Mouse (Mus musculus): ENCODE results near the gene Ehd4.

The Ehd4 gene

DNA sequence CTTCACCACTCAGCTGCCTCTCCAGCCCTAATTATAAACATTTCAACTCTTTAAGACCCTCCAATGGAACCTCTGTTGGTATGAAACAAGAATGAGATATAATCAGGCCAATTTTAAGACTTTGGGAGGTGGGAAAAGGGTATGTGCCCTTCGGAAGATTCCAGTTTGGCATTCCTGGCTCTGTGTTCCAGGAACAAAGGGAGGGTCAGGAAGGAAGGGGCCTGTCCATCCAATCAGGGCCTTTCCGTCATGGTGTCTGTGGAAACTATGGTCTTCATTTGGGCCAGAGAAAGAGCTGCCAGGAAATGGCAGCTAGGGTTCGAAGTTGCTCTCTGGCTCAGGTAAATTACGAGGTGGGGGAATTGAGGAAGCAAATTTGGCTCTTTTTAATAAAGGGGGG lies 46.3 kb downstream of the Ehd4 start:
- DNase-seq (ENCODE audit: low spot score in 2 of 2), result no peak

DNA sequence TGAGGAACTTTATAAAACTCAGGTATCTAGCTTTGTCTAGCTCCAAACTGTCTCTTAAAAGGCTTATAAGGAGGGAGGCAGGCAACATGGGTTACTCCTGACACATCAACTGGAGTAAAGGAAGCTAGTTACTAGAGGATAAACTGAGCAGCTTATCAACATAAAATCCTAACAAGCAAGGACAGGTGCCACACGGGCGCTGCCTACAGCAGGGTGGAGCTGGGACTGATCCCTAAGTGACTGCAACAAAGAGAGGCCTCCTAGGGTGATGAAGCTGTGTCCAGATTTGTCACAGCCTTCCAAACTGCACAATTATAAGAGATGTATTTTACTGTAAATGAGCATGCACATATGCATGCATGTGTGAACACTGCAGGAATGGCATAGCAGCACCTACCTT lies 47.0 kb downstream of the Ehd4 start:
- DNase-seq (ENCODE audit: low spot score in 2 of 2), result no peak

DNA sequence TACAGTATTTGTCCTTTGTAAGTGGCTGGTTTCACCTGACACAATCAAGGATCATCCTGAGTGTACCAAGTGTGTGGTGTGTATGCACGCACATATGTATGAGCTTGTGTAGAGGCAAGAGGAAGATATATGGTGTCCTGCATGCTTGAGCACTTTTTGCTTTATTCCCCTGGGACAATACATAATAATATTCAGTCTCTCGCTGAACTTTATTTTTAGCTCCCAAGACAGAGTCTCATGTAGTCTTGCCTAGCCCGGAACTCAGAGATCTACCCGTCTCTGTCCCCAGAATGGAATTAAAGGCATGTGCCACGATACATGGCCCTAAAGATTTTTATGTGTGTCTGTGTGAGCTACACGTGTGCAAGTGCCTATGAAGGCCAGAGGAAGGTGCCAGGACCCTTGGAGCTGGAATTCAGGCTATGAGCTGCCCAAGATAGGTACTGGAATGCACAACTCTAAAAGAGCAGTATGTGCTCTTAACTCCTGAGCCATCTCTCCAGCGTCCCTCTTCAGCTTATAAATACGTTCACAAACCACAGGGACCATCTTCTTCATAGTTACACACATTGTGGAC lies 47.9 kb downstream of the Ehd4 start:
- DNase-seq (ENCODE audit: low spot score in 2 of 2), result no peak

DNA sequence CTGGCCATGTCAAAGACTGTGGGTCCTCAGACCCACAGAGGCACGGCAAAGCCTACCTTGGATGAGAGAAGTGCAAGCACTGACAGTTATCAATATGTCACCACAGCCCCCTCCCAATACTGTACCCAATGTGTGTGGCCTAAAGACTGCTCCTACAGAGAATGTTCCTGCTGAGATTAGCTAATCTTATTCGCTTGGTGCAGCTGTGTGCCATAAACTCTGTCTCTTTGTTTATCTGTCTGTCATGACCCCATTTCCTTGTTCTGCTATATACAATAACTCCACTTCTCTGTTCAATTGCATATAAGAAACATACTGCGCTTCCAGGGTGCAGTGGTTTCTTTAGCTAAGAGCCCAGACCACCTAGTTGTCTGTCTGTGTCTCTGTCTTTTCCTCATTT lies 48.5 kb downstream of the Ehd4 start:
- no peak for DNase-seq (ENCODE audit: low spot score in 2 of 2)

- no peak for DNase-seq (ENCODE audit: low spot score in 2 of 2)
These were observed 51.5 kb downstream of the Ehd4 start for GRCm38 (mm10) chr2:120102881-120103280.

GRCm38 (mm10) chr2:120102450-120102849 lies 52.0 kb downstream of the Ehd4 start:
- no peak for DNase-seq (ENCODE audit: low spot score in 2 of 2)

DNA sequence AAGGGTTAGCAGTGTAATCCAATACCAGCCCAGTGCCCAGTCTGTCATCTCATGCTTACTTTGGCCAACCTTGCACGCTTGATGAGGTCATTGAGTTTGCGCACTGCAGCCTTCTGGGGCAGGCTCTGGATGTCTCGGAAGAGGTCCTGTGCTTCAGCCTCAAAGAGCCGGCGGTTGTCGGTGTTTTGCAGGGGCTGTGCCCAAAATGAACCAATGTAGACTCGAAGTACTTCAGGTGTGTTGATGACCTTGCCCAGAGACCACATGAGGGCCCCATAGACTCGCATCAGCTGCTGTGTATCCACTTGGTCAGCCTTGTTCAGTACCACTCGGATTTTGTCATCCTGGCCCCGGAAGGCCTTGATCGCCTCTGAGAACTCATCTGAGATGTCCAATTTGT lies 52.4 kb downstream of the Ehd4 start:
- DNase-seq (ENCODE audit: low spot score in 2 of 2), result no peak

DNA sequence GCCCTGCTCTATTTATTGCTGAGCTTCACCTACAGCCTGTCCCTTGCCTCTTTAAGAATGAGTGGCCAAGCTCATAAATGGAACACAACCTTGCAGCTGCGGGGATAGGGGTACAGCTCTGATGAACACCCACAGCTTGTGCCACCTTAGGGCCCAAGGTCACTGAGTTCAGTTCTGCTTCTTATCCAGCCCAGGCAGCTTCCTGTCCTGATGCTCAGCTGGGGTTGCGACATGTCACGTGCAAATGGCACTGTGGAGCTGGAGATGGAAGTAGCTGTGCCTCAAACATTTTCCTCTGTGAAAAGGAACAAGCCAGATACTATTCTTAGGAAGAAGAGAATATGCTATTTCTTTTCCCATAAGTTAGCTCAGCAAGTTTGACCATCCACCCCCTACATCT lies 54.5 kb downstream of the Ehd4 start:
- no peak for DNase-seq (ENCODE audit: low spot score in 2 of 2)

DNA sequence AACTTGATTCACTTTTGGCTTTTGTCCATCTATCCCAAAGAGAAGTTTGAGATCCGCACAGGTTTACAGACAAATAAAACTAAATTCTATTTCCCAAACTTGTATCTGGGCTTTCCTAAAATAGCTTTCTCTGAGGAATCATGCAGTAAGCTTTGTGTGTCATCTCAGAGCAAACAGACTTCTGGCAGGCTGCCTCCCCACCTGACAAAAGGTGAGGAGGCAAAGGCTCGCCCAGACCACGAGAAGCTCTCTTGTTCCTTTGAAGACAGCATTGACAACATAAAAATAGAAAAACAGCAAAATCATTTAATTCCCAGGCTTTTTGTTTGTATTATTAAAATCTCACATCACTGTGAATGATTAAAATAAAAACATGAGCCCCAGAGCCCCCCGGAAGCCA lies 55.1 kb downstream of the Ehd4 start:
- DNase-seq (ENCODE audit: low spot score in 2 of 2), result no peak

DNA sequence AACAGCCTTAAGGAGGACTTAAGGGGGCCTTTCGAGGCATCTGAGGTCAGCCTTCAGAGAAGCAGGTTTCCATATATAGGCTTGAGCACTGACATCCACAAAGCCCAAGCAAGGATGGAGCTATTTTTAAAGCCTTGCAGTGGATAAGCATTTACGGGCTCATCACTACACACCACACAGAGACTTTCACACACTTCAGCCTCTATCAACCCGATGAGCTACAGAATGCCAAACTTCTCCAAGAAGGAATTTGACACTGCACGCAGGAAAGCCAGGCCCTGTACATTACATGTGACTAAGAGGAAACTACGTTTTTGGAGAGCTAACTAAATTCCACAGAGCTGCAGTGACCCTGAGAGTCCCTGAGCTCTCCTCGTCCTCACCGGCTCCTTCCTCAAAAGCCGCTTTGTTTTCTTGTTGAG lies 55.6 kb downstream of the Ehd4 start:
- DNase-seq (ENCODE audit: low spot score in 2 of 2), result no peak

- DNase-seq (ENCODE audit: low spot score in 2 of 2), result no peak
These were observed 56.5 kb downstream of the Ehd4 start for GRCm38 (mm10) chr2:120097868-120098267.

- no peak for DNase-seq (ENCODE audit: low spot score in 2 of 2)
These were observed 57.7 kb downstream of the Ehd4 start for GRCm38 (mm10) chr2:120096711-120097110.

GRCm38 (mm10) chr2:120096191-120096590 lies 58.2 kb downstream of the Ehd4 start:
- no peak for DNase-seq (ENCODE audit: low spot score in 2 of 2)

GRCm38 (mm10) chr2:120095171-120095570 lies 59.2 kb downstream of the Ehd4 start:
- DNase-seq (ENCODE audit: low spot score in 2 of 2), result no peak

DNA sequence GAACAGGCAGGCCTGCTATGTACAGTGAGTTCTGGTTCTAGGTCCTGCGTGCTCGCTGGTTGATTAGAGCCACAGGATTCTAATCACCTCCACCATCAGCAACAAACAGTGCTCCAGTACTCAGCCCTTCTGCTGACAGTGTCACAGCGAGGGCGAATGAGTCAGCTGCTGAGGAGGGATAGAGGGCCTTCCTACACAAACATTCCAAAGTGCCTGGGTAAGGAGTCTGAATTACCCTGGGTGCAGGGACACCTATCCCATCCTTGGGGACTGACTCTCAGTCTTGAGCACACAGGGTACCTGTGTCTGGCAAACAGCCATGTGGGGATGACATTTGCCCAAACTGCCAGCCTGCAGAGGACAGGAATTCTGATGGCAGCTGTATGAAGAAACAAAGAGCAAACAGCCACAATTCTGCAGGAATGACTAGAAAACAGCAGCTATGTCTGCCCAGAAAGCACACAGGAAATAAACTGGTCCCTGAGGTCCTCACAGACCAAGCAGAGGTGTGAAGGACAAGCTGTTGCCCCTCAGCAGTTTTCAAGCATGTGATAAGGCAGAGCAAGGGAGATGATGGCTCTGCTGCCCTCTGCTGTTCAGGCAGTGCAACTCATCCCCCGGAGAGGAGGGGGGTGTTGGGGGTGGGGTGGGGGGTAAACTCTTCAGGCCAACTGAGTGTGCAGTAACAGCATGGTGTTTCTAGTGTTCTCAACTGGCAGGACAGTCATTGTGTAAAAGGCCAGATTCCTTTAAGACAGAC lies 60.6 kb downstream of the Ehd4 start:
- DNase-seq (ENCODE audit: low spot score in 2 of 2), result no peak

DNA sequence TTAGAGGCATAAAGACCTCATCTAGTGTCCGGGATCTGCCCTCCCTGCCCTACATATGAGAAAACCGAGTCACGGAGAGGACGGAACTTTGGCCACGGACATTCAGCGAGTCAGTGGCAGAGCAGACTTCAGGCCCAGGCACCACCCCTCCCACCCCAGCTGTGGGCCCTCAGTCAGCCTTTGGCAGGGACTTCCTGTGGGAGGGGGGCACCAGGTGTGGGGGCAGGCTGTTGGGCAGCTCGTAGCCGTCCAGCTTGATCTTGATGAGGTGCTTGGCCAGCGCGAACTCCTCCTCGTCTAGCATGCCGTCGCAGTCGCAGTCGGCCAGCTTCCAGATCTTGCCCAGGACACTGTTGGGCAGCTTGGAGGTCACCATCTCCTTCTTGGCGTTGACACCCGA lies 63.4 kb downstream of the Ehd4 start:
- no peak for DNase-seq (ENCODE audit: low spot score in 2 of 2)

- no peak for DNase-seq (ENCODE audit: low spot score in 2 of 2)
These were observed 66.5 kb downstream of the Ehd4 start for GRCm38 (mm10) chr2:120087897-120088296.

DNA sequence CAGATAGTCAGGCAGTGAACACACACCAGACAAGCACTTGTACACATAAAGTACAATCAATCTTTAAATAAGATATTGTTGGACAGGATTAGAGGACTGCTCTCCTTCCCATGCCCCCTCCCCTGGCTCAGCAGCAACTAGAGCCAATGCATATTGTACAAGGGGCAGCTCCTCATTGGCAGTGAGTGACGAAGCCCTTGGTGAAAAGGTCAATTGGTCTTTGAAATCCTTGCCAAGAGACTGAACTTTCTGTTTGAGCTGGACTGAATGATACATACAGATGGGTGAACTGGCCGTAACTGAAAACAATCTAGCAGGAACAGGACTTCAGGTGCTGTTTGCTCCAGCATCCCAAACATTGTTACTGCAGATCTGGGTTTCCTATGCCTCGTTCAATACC lies 67.0 kb downstream of the Ehd4 start:
- no peak for DNase-seq (ENCODE audit: low spot score in 2 of 2)

GRCm38 (mm10) chr2:120086038-120086437 lies 68.4 kb downstream of the Ehd4 start:
- no peak for DNase-seq (ENCODE audit: low spot score in 2 of 2)

DNA sequence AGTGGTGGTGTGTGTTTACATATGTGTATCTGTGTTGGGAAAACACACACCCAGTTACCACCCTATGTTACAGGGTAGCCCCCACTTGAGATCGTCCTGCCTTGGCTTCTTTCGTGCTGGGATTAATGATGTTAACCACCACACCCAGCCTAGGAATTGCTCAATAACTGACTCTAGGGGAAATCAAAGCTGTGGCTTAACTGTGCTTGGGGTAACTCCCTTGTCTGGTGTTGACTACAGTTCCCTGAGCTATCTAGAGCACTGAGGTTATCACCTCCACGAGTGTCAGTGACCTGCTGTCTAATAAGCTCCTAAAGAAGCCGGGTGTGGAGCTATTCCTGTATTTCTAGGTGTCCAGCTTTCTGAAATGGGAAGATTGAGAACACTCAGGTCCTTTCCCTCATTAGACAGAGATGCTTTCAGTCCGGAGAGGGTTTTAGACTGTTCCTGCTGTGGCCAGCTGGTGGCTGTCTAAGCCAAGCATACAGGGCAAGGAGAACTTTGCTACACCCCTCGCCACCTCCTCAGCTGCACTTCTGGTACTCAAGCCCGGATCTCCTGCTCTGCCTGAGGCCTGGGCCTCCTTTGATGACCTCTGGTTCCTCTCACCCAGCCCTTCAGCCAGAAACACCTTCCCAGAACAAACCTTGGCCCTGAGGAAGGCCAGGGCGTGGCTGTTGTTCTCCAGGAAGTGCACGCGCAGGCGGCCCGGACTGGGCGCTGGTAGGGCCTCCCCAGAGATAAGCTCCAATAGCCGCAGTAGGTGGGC lies 69.6 kb downstream of the Ehd4 start:
- DNase-seq (ENCODE audit: low spot score in 2 of 2), result peak in 1 of 2 experiments; percentile 34

DNA sequence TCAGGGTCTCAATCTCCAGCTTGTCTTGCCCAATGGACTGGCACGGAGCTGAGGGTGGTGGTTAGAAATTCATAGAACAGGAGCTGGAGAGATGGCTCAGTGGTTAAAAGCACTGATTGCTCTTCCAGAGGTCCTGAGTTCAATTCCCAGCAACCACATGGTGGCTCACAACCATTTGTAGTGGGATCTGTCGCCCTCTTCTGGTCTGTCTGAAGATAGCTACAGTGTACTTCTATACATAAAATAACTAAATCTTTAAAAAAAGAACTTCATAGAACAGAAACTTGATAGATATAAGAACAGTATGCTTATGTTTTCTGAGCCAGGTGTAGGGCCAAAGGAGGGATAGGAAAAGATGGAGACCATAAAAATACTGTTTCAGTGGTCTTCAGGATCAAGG lies 72.0 kb downstream of the Ehd4 start:
- DNase-seq (ENCODE audit: low spot score in 2 of 2), result no peak

DNA sequence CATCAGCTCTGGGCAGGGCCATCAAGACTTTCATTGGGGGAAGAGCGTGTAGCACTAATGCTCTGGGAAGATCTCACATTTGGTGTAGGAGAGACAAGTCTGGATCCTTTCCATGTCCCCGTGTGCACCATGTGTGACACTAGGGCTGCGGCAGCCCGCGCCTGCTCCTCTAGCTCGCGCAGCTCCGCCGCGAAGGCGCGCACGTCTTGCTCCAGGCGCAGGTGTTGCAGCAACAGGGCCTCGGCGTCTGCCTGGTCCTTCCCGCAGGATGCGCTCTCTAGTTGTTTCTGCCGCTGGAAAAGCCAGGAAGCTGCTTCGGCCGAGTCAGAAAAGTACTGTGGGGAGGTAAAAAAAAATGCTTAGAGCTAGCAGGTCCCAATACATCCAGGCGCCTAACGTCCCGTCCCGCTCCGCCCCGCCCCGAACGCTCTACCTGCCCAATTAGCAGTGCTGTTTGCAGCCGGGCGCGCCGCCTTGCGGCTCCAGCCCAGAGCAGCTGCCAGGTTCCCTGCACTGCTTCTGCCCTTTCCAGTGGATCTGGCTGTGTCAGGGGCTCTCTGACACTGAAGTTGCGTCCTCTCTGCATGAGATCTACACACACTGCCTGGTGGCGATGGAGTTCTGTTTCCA lies 78.2 kb downstream of the Ehd4 start:
- no peak for DNase-seq (ENCODE audit: low spot score in 2 of 2)

GRCm38 (mm10) chr2:120074096-120074495 lies 80.3 kb downstream of the Ehd4 start:
- no peak for DNase-seq (ENCODE audit: low spot score in 2 of 2)

All from frontal cortex, postnatal 14 days (tissue).